Mouse (Mus musculus) lung, postnatal 36 days (tissue): ENCODE measurements around the gene Bcor.

Source experiments
- DNase-seq: peaks from one replicate; pipeline ENCODE4 v3.0.0; 2022; ENCODE audit warnings: mixed read lengths

Gene Bcor

GRCm38 (mm10) chrX:12159981-12160656, at the start of gene Bcor:
Gene Bcor (minus strand): TSS chrX:12160355.
- peak; percentile 69 for DNase-seq

GRCm38 (mm10) chrX:12202951-12203350, 42.8 kb upstream of the Bcor start:
- DNase-seq = no peak

DNA sequence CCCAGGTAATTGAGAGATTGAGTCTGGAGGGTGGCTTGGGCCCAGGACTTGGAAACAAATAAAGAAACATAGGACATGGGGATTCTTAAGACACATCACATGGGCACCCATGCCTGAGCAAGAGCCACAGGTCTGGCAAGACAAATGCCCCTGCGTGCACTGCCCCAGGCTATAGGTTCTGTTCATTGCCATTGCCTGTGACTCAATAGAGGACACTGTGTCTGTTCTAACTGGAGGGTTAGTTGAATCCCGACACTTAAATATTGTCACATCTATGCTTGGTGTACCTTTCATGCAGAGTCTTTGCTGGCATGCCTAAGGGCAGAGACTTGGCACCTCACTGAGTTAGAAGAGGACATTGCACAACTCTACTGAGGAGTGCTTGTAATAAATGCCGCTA, 41.0 kb upstream of the Bcor start:
- DNase-seq = peak; percentile 46

GRCm38 (mm10) chrX:12195234-12195919, 35.2 kb upstream of the Bcor start:
- peak; percentile 4 for DNase-seq

GRCm38 (mm10) chrX:12192343-12192742, 32.2 kb upstream of the Bcor start:
- no peak for DNase-seq

GRCm38 (mm10) chrX:12189511-12189910, 29.4 kb upstream of the Bcor start:
- DNase-seq = no peak

DNA sequence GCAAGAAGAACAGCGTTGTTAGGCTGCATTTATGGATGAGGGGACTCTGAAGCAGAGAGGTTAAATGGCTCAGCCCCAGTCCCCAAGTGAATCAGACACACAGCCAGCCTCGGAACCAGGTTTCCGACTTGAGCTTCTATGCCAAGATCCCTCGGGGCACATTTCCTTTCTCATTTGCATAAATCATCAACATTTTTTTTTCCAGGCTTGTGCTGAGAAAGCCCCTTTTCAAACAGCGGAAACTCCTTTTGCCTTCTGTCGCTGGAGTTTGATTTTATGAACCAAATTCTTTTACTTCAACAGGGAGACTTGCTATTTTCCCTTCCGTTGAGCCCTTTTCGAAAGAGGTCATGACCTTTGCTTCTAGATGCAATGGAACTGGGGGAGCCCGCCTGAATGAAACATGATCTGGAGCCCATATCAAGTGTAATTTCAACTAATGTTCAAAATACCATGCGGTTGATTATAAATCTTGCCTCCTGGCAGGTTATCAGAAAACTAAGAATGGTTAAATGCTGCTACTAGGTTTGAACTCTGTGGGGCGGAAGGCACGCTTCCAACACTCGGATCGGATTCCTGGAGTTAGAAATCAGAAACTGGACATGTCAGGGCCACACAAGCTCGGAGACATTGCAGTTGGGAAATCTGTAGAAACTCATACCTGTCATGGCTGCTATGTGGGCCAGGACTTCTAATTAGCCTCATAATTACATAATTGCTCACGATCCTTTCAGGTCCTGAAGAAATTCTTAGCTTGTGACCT, 15.2 kb upstream of the Bcor start:
- peak; percentile 15 for DNase-seq

DNA sequence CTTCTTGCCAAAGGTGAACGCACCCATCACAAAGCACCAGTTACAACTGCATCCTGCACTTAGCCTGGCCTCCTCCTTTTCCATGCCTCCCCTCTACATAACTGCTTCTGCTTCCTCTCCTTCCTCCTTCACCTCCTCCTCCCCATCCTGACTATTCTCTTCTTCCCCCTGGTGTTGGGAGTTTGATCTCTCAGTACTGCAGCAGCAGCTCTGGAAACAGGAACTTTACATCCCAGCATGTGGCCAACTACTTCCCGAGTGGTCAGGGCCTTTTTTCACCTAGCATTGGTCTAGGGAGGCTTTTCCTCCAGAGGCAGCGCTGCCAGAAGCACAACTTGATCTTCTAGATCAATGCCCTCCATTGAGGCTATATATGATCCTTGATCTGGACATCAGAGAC, 10.0 kb upstream of the Bcor start:
- DNase-seq = no peak

GRCm38 (mm10) chrX:12164591-12165529, 4.7 kb upstream of the Bcor start:
- DNase-seq = peak; percentile 49

- DNase-seq = peak; percentile 27
These were observed 647 bp downstream of the Bcor start for GRCm38 (mm10) chrX:12159534-12159881.

DNA sequence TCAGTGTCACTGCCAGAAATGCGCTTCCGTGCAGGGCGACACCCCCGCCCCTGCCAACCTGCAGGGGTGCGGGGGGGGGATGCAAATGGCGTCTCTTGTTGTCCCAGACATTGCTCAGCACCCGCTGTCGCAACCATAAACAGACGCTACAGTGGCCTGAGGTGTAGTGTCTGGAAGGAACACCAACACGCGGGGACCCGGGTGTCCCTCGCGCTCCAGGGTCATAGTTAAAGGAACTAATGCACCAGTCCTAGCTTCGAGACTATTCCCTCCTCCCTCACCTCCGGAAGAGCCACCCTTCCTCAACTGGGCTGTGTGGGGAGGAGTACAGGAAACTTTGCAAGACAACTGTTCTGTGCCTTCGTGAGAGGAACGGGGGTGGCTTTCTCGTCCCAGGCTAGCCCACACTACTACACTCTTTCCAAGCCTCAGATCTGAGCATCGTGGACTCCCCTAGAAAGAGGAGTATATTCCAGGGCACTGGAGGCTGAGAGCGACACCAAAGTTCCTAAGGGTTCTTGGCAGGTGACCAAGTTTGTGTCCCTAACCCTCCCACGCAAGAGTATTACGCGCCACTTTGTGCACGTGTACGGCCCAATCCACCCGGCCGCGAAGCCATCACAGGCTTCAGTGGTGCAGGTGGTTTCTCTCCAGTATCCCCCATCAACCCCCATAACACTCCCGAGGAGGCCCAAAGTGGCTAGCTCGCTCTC, 1.2 kb downstream of the Bcor start:
- peak; percentile 60 for DNase-seq

DNA sequence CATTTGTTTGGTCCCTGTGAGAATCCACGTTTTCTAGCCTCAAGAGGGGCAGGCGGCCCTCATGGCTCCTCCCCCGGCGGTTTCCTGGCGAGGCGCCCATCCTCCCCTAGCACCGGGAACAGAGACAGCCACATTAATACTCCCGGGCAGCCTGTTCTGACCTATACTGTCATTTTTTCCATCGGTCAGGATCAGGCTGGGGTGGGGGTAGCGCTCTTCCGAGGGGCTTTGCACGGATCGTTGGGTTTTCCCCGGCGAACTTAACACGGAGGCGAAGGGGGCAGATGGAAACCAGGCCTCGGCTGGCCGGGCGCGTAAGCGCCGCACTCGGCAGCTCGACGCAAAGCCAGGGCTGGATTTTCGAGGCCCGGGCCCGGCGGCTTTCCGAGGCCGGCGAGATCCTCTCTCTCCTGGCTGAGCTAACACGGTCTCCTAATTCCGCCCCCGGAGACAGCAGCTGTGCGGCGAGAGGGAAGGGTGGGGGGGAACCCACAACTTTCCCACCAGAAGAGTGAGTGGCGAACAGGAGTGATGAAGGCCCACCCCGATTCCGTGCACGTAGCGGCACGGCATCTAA, 1.8 kb downstream of the Bcor start:
- peak; percentile 75 for DNase-seq

- peak; percentile 80 for DNase-seq
These were observed 2.7 kb downstream of the Bcor start for GRCm38 (mm10) chrX:12157331-12157930.

GRCm38 (mm10) chrX:12155842-12156291, 4.3 kb downstream of the Bcor start:
- peak; percentile 33 for DNase-seq

DNA sequence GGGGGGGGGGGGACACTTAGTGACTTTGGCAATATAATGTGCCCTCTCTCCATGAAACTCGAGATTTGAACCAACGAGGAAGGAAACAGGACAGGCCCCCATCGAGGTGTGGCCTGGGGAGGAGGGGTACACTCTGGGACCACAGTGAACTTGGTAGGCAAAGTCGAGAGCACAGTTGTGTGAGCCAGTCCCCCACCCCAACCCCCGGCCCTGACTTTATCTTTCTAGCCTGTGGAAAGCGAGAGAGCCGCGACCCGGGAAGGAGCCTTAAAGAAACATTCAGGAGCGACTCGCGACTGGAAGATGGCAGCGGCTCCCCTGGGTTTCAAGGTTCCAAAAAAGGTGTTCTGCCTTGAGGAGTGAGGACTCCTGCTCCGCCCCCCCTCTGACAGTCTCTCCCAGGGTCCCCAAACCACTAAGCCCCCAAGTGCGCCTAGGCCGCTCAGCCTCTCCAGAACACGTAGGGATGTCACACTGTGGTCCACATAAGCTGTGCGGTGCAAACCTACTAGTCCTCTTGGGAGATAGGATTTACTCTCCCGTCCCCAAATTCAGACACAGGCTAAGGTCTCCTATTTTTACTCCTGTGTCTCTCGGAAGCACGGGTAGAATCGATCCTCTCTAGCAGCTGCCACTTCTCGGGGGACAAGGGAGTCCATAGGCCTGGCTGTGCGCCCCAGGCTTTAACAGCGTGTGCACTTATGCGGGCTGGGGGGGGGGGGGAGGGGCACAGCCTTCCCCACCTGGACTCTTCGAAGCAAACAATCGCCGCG, 4.9 kb downstream of the Bcor start:
- DNase-seq = no peak

DNA sequence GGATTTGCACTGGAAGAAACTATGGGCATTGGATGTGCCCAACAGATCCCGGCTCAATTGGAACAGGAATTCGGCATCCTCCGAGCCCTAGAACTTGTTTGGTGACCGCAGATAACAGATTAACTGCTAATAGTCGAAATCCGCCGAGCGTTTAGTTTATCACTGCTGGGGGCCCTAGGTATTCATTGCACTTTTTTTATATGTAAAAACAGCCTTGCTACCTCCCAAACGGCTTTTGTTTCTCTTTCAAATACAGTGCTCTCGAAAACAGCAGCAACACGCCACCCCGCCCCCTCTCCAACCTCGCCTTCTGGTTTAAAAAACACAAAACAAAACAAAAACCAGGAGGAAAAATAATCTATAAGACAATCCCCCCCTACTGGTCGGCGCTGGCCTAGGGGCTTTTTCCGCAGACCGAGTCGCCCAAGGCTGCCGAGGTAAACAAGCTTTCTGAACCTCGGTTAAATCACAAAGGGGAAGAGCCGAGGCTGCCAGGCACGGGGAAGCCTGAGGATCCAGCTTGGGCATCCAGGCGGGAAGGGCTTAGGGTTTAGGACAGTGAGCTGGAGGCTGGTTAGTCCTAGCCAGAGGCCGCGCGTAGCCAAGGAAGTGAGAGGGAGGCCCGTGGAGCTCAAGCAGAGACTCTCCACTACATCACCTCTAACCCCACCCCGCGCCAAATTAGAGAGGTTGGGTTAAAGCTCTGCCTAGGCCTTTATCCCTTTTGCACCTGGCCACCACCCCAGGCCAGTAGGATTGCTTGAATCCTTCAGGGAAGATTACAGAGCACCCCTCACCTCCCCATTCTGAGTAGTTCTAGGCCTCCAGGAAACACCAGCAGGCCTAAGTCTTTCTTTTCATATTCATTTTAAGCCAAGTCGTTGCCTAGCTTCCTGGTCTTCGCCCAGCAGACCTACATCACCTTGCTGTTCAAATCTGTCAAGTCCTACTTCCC, 6.7 kb downstream of the Bcor start:
- peak; percentile 39 for DNase-seq

DNA sequence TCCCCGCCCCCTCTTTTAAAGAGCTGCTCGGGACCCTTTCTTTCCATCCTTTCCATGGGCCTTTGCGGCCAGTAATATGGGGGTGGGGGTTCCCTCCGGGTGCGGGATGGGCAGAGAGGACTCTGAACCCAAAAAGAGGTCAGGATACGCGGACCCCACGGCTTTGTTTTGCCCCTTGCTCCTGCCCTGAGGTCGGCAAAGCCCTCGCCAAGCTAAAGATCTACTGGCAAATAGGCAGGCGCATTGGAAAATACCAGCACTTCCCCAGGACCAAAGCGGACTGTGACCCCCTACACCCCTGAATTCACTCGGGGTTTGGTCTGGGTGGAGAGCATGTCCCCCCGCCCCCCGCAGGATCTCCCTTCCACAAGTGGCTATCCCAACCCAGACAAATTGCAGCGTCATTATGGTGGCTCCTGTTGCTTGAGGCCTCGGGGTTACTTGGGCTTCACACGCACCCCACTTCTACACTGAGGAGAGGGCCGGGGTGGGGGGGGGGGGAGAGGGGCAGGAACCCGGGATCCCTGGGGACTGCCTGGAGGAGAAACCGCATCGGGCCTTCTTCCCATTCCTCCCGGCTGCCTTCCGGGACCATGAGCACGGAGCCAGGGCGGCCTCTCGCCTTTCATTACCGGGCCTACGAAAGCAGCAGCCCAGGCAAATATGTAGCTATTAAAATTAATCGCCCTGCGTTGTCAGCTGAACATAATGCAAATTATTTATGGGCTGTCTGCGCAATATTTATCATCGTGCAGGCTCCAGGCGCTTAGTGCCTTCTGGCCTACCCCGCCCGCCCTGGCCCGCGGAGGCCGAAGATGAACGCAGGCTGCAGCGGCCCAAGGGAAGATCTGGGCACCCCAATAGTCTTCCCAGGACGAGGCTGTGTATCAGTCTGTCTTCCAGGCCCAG, 7.9 kb downstream of the Bcor start:
- no peak for DNase-seq
